Mouse (Mus musculus): Measurements from ENCODE around the gene Mon2. TPM values are rescaled to one million over a fixed set of nuclear protein-coding genes. Genes with fewer than 3 reads are reported as not detected.

Mon2 gene
- polyA plus RNA-seq, 1 experiment = 42.6 TPM

DNA sequence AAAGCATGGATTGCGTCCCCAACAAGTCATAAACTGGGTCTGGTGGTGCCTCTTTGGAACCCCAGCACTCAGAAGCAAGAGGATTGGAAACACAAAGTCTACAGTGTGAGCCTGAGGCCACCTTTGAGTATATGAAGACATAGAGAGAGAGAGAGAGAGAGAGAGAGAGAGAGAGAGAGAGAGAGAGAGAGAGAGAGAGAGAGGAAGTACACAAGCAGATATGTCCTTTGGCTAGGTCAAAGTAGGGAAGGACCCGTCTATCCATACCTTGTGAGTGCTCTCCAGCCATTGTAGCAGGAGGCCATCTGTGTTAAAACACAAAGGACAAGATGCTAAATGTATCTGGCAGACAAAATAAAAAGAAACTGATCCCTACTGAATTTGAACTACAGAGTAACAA lies 118.4 kb downstream of the Mon2 start:
- Histone ChIP-seq H3K27me3 (replicated peaks; ENCODE audit: control insufficient read depth, insufficient read depth, low read length) (no peaks in the 10 kb centered on the region), H3K4me1 (ENCODE audit: control insufficient read depth, insufficient read depth, low read length) (no peaks in the 10 kb centered on the region), H3K36me3 (ENCODE audit: control insufficient read depth, insufficient read depth, low read length) (no peaks in the 10 kb centered on the region), H3K4me3 (ENCODE audit: insufficient read depth, low read depth, low read length) (no peak overlapping the region), H3K27ac (ENCODE audit: insufficient read depth, low read depth, low read length) (no peak overlapping the region)
- DNase-seq = no peak
- TF ChIP-seq CTCF (conservative IDR thresholded peaks at IDR 0.05; ENCODE audit: insufficient read depth, insufficient read length, low read depth, low read length) (no peak), POLR2A (IDR thresholded peaks at IDR 0.05; ENCODE audit: low read depth, low read length) (no peak)
- 85% methylated on average over 2 of the region's 2 CpGs for WGBS

GRCm38 (mm10) chr10:122953576-122953975 lies 122.7 kb downstream of the Mon2 start:
- Histone ChIP-seq H3K4me3 (ENCODE audit: insufficient read depth, low read depth, low read length) (no peak overlapping the region), H3K4me1 (ENCODE audit: control insufficient read depth, insufficient read depth, low read length) (no peaks in the 10 kb centered on the region), H3K27me3 (replicated peaks; ENCODE audit: control insufficient read depth, insufficient read depth, low read length) (no peaks in the 10 kb centered on the region), H3K27ac (ENCODE audit: insufficient read depth, low read depth, low read length) (no peak overlapping the region), H3K36me3 (ENCODE audit: control insufficient read depth, insufficient read depth, low read length) (no peaks in the 10 kb centered on the region)
- WGBS = 79% methylated on average over 9 of the region's 9 CpGs
- no peak for DNase-seq
- no peak for TF ChIP-seq CTCF (conservative IDR thresholded peaks at IDR 0.05; ENCODE audit: insufficient read depth, insufficient read length, low read depth, low read length)
- no peak for TF ChIP-seq POLR2A (IDR thresholded peaks at IDR 0.05; ENCODE audit: low read depth, low read length)

- H3K27ac ChIP-seq (ENCODE audit: insufficient read depth, low read depth, low read length) = no peak overlapping the region
- no peak for TF ChIP-seq CTCF (conservative IDR thresholded peaks at IDR 0.05; ENCODE audit: insufficient read depth, insufficient read length, low read depth, low read length)
- TF ChIP-seq POLR2A (IDR thresholded peaks at IDR 0.05; ENCODE audit: low read depth, low read length) = no peak
- H3K36me3 ChIP-seq (ENCODE audit: control insufficient read depth, insufficient read depth, low read length) = no peaks in the 10 kb centered on the region
- H3K4me3 ChIP-seq (ENCODE audit: insufficient read depth, low read depth, low read length) = no peak overlapping the region
- 83% methylated on average over 6 of the region's 6 CpGs for WGBS
- H3K4me1 ChIP-seq (ENCODE audit: control insufficient read depth, insufficient read depth, low read length) = no peaks in the 10 kb centered on the region
- DNase-seq = no peak
- H3K27me3 ChIP-seq (replicated peaks; ENCODE audit: control insufficient read depth, insufficient read depth, low read length) = no peaks in the 10 kb centered on the region
Observed at GRCm38 (mm10) chr10:122950966-122951365, 125.3 kb downstream of the Mon2 start.

GRCm38 (mm10) chr10:122944888-122945287 lies 131.4 kb downstream of the Mon2 start:
- DNase-seq = no peak
- no peaks in the 10 kb centered on the region for H3K27me3 ChIP-seq (replicated peaks; ENCODE audit: control insufficient read depth, insufficient read depth, low read length)
- no peak overlapping the region for H3K4me3 ChIP-seq (ENCODE audit: insufficient read depth, low read depth, low read length)
- no peaks in the 10 kb centered on the region; the same call in 1 of the 2 replicates for H3K36me3 ChIP-seq (ENCODE audit: control insufficient read depth, insufficient read depth, low read length)
- WGBS = 81% methylated on average over 5 of the region's 5 CpGs
- no peak overlapping the region for H3K27ac ChIP-seq (ENCODE audit: insufficient read depth, low read depth, low read length)
- no peak for TF ChIP-seq POLR2A (IDR thresholded peaks at IDR 0.05; ENCODE audit: low read depth, low read length)
- TF ChIP-seq CTCF (conservative IDR thresholded peaks at IDR 0.05; ENCODE audit: insufficient read depth, insufficient read length, low read depth, low read length) = no peak
- H3K4me1 ChIP-seq (ENCODE audit: control insufficient read depth, insufficient read depth, low read length) = 0 out of 2 replicates have a peak, but pooled peaks cover 8% of the 10 kb centered on the region

GRCm38 (mm10) chr10:122943824-122944223 lies 132.5 kb downstream of the Mon2 start:
- whole genome bisulfite sequencing = 69% methylated on average over 6 of the region's 6 CpGs
- H3K36me3 ChIP-seq (ENCODE audit: control insufficient read depth, insufficient read depth, low read length) = no peaks in the 10 kb centered on the region; the same call in 1 of the 2 replicates
- TF ChIP-seq POLR2A (IDR thresholded peaks at IDR 0.05; ENCODE audit: low read depth, low read length) = no peak
- no peak for TF ChIP-seq CTCF (conservative IDR thresholded peaks at IDR 0.05; ENCODE audit: insufficient read depth, insufficient read length, low read depth, low read length)
- no peak overlapping the region for H3K4me3 ChIP-seq (ENCODE audit: insufficient read depth, low read depth, low read length)
- H3K27me3 ChIP-seq (replicated peaks; ENCODE audit: control insufficient read depth, insufficient read depth, low read length) = no peaks in the 10 kb centered on the region
- H3K27ac ChIP-seq (ENCODE audit: insufficient read depth, low read depth, low read length) = no peak overlapping the region
- H3K4me1 ChIP-seq (ENCODE audit: control insufficient read depth, insufficient read depth, low read length) = peaks cover 8% of the 10 kb centered on the region; the same call in 1 of the 2 replicates
- no peak for DNase-seq

GRCm38 (mm10) chr10:122942771-122943170 lies 133.5 kb downstream of the Mon2 start:
- H3K27ac ChIP-seq (ENCODE audit: insufficient read depth, low read depth, low read length) = no peak overlapping the region
- peak; percentile 50 for DNase-seq
- TF ChIP-seq CTCF (conservative IDR thresholded peaks at IDR 0.05; ENCODE audit: insufficient read depth, insufficient read length, low read depth, low read length) (no peak), POLR2A (IDR thresholded peaks at IDR 0.05; ENCODE audit: low read depth, low read length) (no peak)
- 54% methylated on average over 7 of the region's 7 CpGs for WGBS
- H3K4me3 ChIP-seq (ENCODE audit: insufficient read depth, low read depth, low read length) = no peak overlapping the region
- H3K4me1 ChIP-seq (ENCODE audit: control insufficient read depth, insufficient read depth, low read length) = peaks cover 8% of the 10 kb centered on the region; the same call in 1 of the 2 replicates
- no peaks in the 10 kb centered on the region for H3K27me3 ChIP-seq (replicated peaks; ENCODE audit: control insufficient read depth, insufficient read depth, low read length)
- H3K36me3 ChIP-seq (ENCODE audit: control insufficient read depth, insufficient read depth, low read length) = no peaks in the 10 kb centered on the region; the same call in 1 of the 2 replicates

Other genes with a start within 250 kb of the Mon2 start
- gene Usp15, start 120.5 kb upstream of the Mon2 start, polyA plus RNA-seq (2012; rRNA removed) = 7.9 and 11.4 TPM in 2 replicates
- gene Fam19a2, start 187.5 kb upstream of the Mon2 start, polyA plus RNA-seq (2012; rRNA removed) = 0.06 TPM in 1 of 2 replicates, not detected in the other

All from kidney, adult 2 months (tissue).